Mouse (Mus musculus) heart, adult 2 months (tissue): ENCODE results near the gene Tmem240. TPM values are rescaled to one million over a fixed set of nuclear protein-coding genes. Genes with fewer than 3 reads are reported as not detected.

Experiments used
- DNase-seq, 2 experiments: peaks; one replicate each; pipeline ENCODE4 v3.0.0; 2021
- H3K27ac ChIP-seq: fragments of 200-600 bp; 2 replicates; pipeline ENCODE4 v1.8.1; 2022
- H3K27me3 ChIP-seq: fragments of 200-500 bp; 2 replicates; pipeline ENCODE4 v1.6.1; 2012; ENCODE audit warnings: mild to moderate bottlenecking, low read length, inconsistent platforms, mixed read lengths; ENCODE audit not compliant: control insufficient read depth, insufficient read depth
- H3K36me3 ChIP-seq: fragments of 200-500 bp; 2 replicates; pipeline ENCODE4 v1.6.1; 2012; ENCODE audit warnings: low read length, inconsistent platforms; ENCODE audit not compliant: control insufficient read depth, insufficient read depth
- H3K4me1 ChIP-seq: fragments of 200-500 bp; 2 replicates; pipeline ENCODE4 v1.6.1; 2011; ENCODE audit warnings: low read length; ENCODE audit not compliant: control insufficient read depth, insufficient read depth
- H3K4me3 ChIP-seq: fragments of 200-600 bp; 2 replicates; pipeline ENCODE4 v1.8.1; 2022
- H3K79me2 ChIP-seq: fragments of 200-500 bp; replicated peaks from 2 replicates; pipeline ENCODE4 v1.6.1; 2012; ENCODE audit warnings: mild to moderate bottlenecking, inconsistent platforms, low read length, moderate library complexity, mixed read lengths; ENCODE audit not compliant: control insufficient read depth, insufficient read depth
- H3K9ac ChIP-seq: fragments of 200-500 bp; 2 replicates; pipeline ENCODE4 v1.6.1; 2012; ENCODE audit warnings: low read depth, mild to moderate bottlenecking, control low read depth, inconsistent platforms, low read length, mixed read lengths
- CTCF ChIP-seq: fragments of 200-600 bp; IDR thresholded peaks from 2 replicates; pipeline ENCODE4 v1.8.1; 2022; ENCODE audit warnings: antibody characterized with exemption, mild to moderate bottlenecking, moderate library complexity
- EP300 ChIP-seq: fragments of 200-500 bp; IDR thresholded peaks from 2 replicates; pipeline ENCODE4 v1.6.1; 2011; ENCODE audit warnings: low read depth, low read length, control low read depth; ENCODE audit not compliant: insufficient read depth
- POLR2A ChIP-seq: fragments of 200-500 bp; IDR thresholded peaks from 2 replicates; pipeline ENCODE4 v1.6.1; 2011; ENCODE audit warnings: mild to moderate bottlenecking, low read depth, low read length, control low read depth; ENCODE audit not compliant: insufficient read depth
- WGBS: fragments of 180-500 bp; shearing (Covaris S2); methylation state at CpG from one replicate; pipeline ENCODE4 v1.1.7; 2018; 5-methylcytosine and 5-hydroxymethylcytosine counted together
- intact Hi-C: fragments of 180-260 bp; cut with DNase I; formaldehyde crosslinking; loops from one replicate; pipeline ENCODE4 v1.15.1; 2025
- polyA plus RNA-seq: library from polyadenylated mRNA; depleted of rRNA; stranded (reverse); fragments of >200 nt; gene quantifications from 2 replicates; pipeline ENCODE4 v1.2.3, GENCODE M21; 2012
- total RNA-seq, 2 experiments: library from RNA; stranded (reverse); gene quantifications; 2 replicates each; pipeline ENCODE4 v1.2.3; 2021

The Tmem240 gene
- total and polyA plus RNA-seq, 3 experiments: 0.26 to 0.33 (median 0.32) TPM

DNA sequence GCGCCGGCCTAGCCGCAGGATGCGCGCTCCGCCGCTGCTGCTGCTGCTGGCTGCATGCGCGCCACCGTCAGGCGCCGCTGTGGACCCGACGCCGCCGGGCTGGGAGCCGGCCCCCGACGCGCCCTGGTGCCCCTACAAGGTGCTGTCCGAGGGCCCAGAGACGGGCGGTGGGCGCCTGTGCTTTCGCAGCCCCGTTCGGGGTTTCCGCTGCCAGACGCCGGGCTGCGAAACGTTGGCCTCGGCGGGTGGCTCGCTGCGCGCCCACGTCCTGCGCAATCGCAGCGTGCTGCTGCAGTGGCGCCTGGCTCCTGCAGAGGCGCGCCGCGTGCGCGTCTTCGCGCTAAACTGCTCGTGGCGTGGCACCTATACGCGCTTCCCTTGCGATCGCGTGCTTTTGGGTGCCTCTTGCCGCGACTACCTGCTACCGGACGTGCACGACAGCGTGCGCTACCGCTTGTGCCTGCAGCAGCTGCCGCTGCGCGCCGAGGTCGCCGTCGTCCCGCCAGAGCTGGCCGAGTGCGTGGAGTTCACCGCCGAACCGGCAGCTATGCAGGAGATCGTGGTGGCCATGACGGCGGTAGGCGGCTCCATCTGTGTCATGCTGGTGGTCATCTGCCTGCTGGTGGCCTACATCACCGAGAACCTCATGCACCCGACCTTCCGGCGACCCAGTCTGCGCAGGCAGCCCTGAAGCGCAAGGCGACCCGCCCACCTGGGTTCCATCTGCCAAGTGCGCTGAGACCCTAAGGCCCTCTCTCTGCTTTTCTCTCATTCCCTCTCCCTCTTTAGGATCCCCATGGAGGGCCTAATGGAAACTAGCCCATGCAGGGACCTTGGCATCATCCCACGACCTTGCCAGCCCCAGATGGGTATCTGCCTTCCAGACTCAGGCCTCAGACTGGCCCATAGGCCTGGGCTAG is 39.9 kb upstream of the Tmem240 start:
- no peaks in the 10 kb centered on the region for H3K36me3 ChIP-seq
- H3K27me3 ChIP-seq: no peaks in the 10 kb centered on the region
- TF ChIP-seq POLR2A (no peak), CTCF (peak; percentile 68)
- no peaks in the 10 kb centered on the region for H3K4me1 ChIP-seq
- WGBS: 3% methylated on average over 92 of the region's 92 CpGs
- no peaks in the 10 kb centered on the region for H3K79me2 ChIP-seq
- peak overlapping the region; percentile 66 for H3K9ac ChIP-seq
- intact Hi-C loops: no loop called here
- peak overlapping the region; percentile 74 for H3K4me3 ChIP-seq
- peak; percentile 77 to 82 for DNase-seq
- H3K27ac ChIP-seq: peak overlapping the region; percentile 66

DNA sequence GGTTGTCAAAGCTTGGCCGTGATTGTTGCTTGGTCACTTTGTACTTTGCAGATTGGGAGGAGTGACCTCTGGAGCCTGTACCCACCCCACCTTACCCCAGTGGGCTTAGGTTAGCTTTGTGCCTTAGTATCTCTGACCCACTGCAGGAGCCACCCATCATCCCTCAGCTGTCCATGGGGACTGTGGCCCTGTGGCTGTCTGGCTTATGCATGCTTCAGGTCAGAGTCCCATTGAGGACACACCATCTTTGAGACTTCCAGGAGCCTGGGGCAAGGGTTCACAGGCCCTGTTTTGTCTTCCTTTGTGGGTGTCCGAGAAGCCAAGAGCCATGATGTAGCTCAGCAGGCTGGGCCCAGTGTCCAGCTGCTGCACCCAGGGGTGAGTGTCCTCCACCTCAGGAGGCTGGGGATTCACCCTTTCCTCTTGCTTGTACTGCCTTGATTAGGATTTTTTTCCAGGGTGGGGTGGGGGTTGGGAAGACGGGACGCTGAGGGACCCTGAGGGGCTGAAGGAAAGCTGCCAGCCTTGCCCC is 39.0 kb upstream of the Tmem240 start:
- no peak for DNase-seq
- Histone ChIP-seq H3K9ac (no peak overlapping the region), H3K27ac (no peak overlapping the region), H3K4me3 (no peak overlapping the region), H3K4me1 (no peaks in the 10 kb centered on the region), H3K79me2 (no peaks in the 10 kb centered on the region), H3K36me3 (no peaks in the 10 kb centered on the region), H3K27me3 (no peaks in the 10 kb centered on the region)
- intact Hi-C loops: no loop called here
- WGBS: 93% methylated on average over 4 of the region's 4 CpGs
- TF ChIP-seq CTCF (no peak), EP300 (no peak), POLR2A (no peak)

DNA sequence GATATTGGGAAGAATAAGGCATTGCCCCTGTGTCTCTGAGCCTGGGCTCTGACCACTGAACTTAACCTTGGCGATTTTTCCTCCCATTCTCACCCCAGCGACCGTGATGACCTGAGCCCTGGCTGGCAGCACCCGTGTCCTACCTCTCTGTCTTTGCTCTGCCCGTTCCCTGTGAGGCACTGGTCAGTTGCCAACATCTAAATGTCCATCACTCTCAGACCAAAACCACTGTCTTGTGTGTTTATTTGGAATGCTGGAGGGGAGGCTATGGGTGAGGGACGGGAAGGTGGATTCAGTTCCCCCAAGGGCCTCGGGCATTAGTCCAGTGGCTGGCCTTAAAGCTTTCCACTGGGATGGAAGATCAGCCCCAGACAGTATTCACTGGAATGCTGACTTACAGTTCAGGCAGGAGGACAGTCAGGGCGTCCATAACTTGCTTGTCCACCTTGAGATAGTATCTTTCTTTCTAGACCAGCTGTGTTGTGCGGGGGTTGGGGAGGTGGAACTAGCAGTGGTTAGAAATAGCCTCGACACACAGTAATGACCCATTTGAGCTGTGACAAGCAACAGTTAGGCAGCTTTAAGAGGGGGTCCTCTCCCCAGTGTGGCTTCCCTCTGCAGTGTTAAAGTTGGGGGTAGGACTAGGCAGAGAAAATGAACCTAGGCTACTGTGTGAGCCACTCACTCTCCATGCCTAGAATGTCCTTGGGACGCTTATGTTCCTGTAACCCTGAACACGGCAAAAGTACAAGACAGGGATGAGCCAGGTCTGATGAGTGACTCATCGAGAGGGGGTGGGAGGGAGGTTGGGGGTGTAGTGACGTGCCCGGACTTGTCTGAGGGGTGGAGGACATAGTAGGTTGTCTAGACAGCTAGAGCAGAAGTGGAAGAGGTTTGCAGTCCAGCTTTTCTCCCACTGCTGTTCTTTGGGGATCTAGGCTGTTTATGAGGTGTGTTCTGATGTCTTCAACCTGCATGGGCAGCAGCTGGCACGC is 38.0 kb upstream of the Tmem240 start:
- WGBS: 63% methylated on average over 16 of the region's 16 CpGs
- intact Hi-C loops: no loop called here
- Histone ChIP-seq H3K79me2 (no peaks in the 10 kb centered on the region), H3K4me3 (no peak overlapping the region), H3K27ac (no peak overlapping the region), H3K36me3 (no peaks in the 10 kb centered on the region), H3K9ac (no peak overlapping the region), H3K4me1 (no peaks in the 10 kb centered on the region), H3K27me3 (no peaks in the 10 kb centered on the region)
- DNase-seq: no peak
- TF ChIP-seq EP300 (no peak), POLR2A (no peak), CTCF (no peak)

DNA sequence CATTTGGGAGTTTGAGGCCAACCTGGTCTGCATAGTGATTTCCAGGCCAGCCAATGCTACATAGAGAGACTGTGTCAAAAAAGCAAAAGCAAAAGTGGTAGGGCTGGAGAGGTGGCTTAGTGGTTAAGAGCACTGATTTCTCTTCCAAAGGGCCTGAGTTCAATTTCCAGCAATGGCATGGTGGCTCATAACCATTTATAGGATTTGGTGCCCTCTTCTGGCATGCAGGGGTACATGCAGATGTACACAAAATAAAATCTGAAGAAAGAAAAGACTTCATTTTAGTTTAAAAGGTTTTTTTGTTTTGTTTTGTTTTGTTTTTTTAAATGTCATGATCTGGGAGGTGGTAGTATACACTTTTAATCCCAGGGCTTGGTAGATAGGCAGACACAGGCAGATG is 34.2 kb upstream of the Tmem240 start:
- intact Hi-C loops: loop anchor here (5.0 kb wide), 2 partner anchors 33 to 218 kb away; partner anchors contain the start of gene Mib2
- no peak for DNase-seq
- Histone ChIP-seq H3K27me3 (no peaks in the 10 kb centered on the region), H3K9ac (no peak overlapping the region), H3K79me2 (peaks cover 3% of the 10 kb centered on the region), H3K27ac (no peak overlapping the region), H3K36me3 (no peaks in the 10 kb centered on the region), H3K4me3 (no peak overlapping the region), H3K4me1 (peaks cover 1% of the 10 kb centered on the region; the same call in 1 of the 2 replicates)
- TF ChIP-seq EP300 (no peak), CTCF (peak; percentile 80)

DNA sequence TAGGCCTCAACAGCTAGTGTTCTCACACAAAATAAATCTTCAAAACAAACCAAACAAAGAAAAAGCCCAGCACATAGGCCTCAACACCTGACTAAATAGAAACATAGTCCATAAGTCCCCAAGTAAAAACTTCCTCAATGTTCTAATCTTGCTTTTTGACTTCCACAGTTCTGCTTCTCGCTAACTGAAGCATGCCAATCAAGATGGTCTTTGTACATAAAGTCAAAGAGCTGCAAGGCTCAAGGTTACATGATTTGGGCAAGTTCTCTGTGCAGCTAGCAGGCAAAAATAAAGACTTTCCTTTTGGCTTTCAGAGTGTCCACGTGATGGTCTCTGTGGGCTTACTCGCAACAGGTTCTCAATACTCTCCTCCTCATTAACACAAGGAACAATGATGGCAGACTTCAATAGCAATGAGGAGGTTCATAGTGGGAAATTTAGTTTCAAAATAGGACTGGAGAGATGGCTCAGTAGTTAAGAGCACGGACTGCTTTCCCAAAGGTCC is 31.1 kb upstream of the Tmem240 start:
- DNase-seq: no peak
- H3K4me3 ChIP-seq: no peak overlapping the region
- H3K36me3 ChIP-seq: peaks cover 8% of the 10 kb centered on the region
- intact Hi-C loops: loop anchor here (5.0 kb wide), 2 partner anchors 36 to 221 kb away; partner anchors contain the start of gene Mib2
- no peak overlapping the region for H3K27ac ChIP-seq
- no peaks in the 10 kb centered on the region for H3K27me3 ChIP-seq
- peaks cover 7% of the 10 kb centered on the region for H3K79me2 ChIP-seq
- no peak overlapping the region for H3K9ac ChIP-seq
- peaks cover 3% of the 10 kb centered on the region for H3K4me1 ChIP-seq
- 95% methylated on average over 4 of the region's 4 CpGs for WGBS
- TF ChIP-seq POLR2A (no peak), EP300 (no peak), CTCF (no peak)
